Mouse (Mus musculus) cerebellum, postnatal 4 days (tissue): Measurements from ENCODE around the gene Mob1a.

Experiments
- DNase-seq, 2 experiments: peaks; one replicate each; pipeline ENCODE4 v3.0.0; 2022; ENCODE audit warnings: low spot score in 2 of 2, mixed read lengths in 1 of 2

The Mob1a gene

GRCm38 (mm10) chr6:83381510-83382491 lies 56.0 kb downstream of the Mob1a start:
- no peak for DNase-seq

- no peak for DNase-seq
Measured at GRCm38 (mm10) chr6:83385569-83386090, 59.8 kb downstream of the Mob1a start.

GRCm38 (mm10) chr6:83392166-83392780 lies 66.5 kb downstream of the Mob1a start:
- DNase-seq, result no peak
